Mouse (Mus musculus) lung, embryonic 14.5 days (tissue): ENCODE measurements at regions not wholly inside any gene's neighbourhood (a gene's known extent, or its start where the extent isn't known, plus 50 kb on each side); places are given as distances from the start of the nearest gene placed in this dataset.
A peak's percentile ranks its signal among the peaks of the same experiment; 100 is the strongest.

Source experiments
- ATAC-seq: fragments of 200-750 bp; cut with Nextera tagmentation; 2 replicates; pipeline ENCODE4 v1.8.0; 2017; ENCODE audit warnings: mild to moderate bottlenecking, moderate TSS enrichment, moderate library complexity; ENCODE audit not compliant: insufficient read depth
- DNase-seq: peaks from one replicate; pipeline ENCODE4 v3.0.0-alpha.2; 2015
- H3K27ac ChIP-seq: fragments of 300-500 bp; sonication (generic); 2 replicates; pipeline ENCODE4 v1.5.1; 2014; ENCODE audit warnings: low read depth, mild to moderate bottlenecking, moderate library complexity
- H3K27me3 ChIP-seq: fragments of 300-500 bp; sonication (generic); 2 replicates; pipeline ENCODE4 v1.6.1; 2014; ENCODE audit warnings: low read length, control low read depth; ENCODE audit not compliant: insufficient read depth
- H3K36me3 ChIP-seq: fragments of 300-500 bp; sonication (generic); 2 replicates; pipeline ENCODE4 v1.6.1; 2014; ENCODE audit warnings: control low read depth; ENCODE audit not compliant: insufficient read depth
- H3K4me1 ChIP-seq: fragments of 300-500 bp; sonication (generic); 2 replicates; pipeline ENCODE4 v1.6.1; 2014; ENCODE audit warnings: antibody characterized with exemption, control low read depth; ENCODE audit not compliant: insufficient read depth
- H3K4me2 ChIP-seq: fragments of 300-500 bp; sonication (generic); 2 replicates; pipeline ENCODE4 v1.6.1; 2014; ENCODE audit warnings: mild to moderate bottlenecking
- H3K4me3 ChIP-seq: fragments of 300-500 bp; sonication (generic); 2 replicates; pipeline ENCODE4 v1.5.1; 2014; ENCODE audit warnings: low read depth, low read length
- H3K9ac ChIP-seq: fragments of 300-500 bp; sonication (generic); 2 replicates; pipeline ENCODE4 v1.6.1; 2014
- H3K9me3 ChIP-seq: fragments of 300-500 bp; sonication (generic); 2 replicates; pipeline ENCODE4 v1.6.1; 2016; ENCODE audit warnings: low read depth, low read length, control low read depth
- CTCF ChIP-seq: IDR thresholded peaks from 2 replicates; pipeline ENCODE4 v1.5.1; 2016; ENCODE audit warnings: antibody characterized with exemption, low read depth
- WGBS: fragments of 180-500 bp; shearing (Covaris S2); extraction: QIAGEN DNeasy Blood & Tissue Kit; methylation state at CpG from one replicate; pipeline ENCODE4 v1.1.7; 2014; 5-methylcytosine and 5-hydroxymethylcytosine counted together

DNA sequence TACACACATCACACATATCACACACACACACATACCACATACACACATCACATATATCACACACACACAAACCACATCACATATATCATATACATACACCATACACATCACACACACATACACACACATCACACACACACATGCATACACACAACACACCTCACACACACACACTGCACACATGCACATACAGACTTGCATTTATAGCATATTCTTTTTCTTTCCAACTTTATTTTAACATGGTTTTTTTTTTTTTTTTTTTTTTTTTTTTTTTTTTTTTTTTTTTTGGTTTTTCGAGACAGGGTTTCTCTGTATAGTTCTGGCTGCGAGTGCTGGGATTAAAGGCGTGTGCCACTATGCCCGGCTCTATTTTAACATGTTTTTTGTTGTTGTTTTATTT is 119.6 kb upstream of the Zfp706 start:
- Histone ChIP-seq H3K27ac (no peak overlapping the region), H3K9me3 (no peaks in the 10 kb centered on the region)
- 86% methylated on average over 4 of the region's 4 CpGs for WGBS

GRCm38 (mm10) chr15:37125823-37126222 is 118.2 kb upstream of the Zfp706 start:
- Histone ChIP-seq H3K27ac (no peak overlapping the region), H3K27me3 (no peaks in the 10 kb centered on the region), H3K4me2 (no peak overlapping the region), H3K9me3 (no peaks in the 10 kb centered on the region), H3K9ac (no peak overlapping the region), H3K4me1 (no peaks in the 10 kb centered on the region), H3K4me3 (no peak overlapping the region), H3K36me3 (no peaks in the 10 kb centered on the region)
- DNase-seq: no peak
- 71% methylated on average over 4 of the region's 4 CpGs for WGBS
- ATAC-seq: no peak
- TF ChIP-seq CTCF: no peak

More for the DNA sequence above, 119.6 kb upstream of the Zfp706 start:
- H3K36me3 ChIP-seq: no peaks in the 10 kb centered on the region
- DNase-seq: no peak
- no peaks in the 10 kb centered on the region for H3K27me3 ChIP-seq
- no peak for TF ChIP-seq CTCF
- H3K9ac ChIP-seq: no peak overlapping the region
- no peaks in the 10 kb centered on the region for H3K4me1 ChIP-seq
- H3K4me2 ChIP-seq: no peak overlapping the region
- ATAC-seq: no peak
- H3K4me3 ChIP-seq: no peak overlapping the region

- Histone ChIP-seq H3K9me3 (no peaks in the 10 kb centered on the region), H3K4me1 (no peaks in the 10 kb centered on the region), H3K9ac (no peak overlapping the region), H3K4me2 (no peak overlapping the region), H3K36me3 (no peaks in the 10 kb centered on the region), H3K4me3 (no peak overlapping the region), H3K27me3 (no peaks in the 10 kb centered on the region), H3K27ac (no peak overlapping the region)
- ATAC-seq (no peak), DNase-seq (no peak)
- TF ChIP-seq CTCF: no peak
- 88% methylated on average over 2 of the region's 2 CpGs for WGBS
Observed at GRCm38 (mm10) chr15:37124951-37125350, 117.4 kb upstream of the Zfp706 start.

- Histone ChIP-seq H3K4me2 (no peak overlapping the region), H3K4me1 (no peaks in the 10 kb centered on the region), H3K27me3 (no peaks in the 10 kb centered on the region), H3K36me3 (no peaks in the 10 kb centered on the region), H3K9me3 (no peaks in the 10 kb centered on the region), H3K27ac (no peak overlapping the region), H3K9ac (no peak overlapping the region), H3K4me3 (no peak overlapping the region)
- ATAC-seq: no peak
- no peak for TF ChIP-seq CTCF
- WGBS: 64% methylated on average over 7 of the region's 7 CpGs
- DNase-seq: no peak
Observed at GRCm38 (mm10) chr15:37124299-37124698, 116.7 kb upstream of the Zfp706 start.

DNA sequence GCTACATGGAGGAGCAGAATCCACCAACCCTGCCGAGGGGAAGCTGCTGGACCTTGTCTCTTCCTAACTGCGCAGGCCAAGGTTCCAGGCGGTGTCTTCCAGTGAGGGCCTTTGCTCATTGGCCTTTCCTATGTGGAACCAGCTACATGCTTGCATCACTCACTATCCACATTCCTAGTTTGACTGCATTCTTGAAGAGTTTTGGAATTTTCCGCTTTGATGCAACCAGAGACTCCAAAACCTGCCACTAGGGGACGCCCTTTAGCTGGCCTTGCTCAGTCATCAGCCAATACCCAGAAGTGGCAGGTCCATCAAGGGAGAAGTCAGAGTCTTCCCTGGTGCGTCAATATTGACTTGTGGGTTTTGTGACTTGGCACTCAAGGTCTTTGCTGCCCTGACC is 112.8 kb upstream of the Zfp706 start:
- Histone ChIP-seq H3K4me1 (no peaks in the 10 kb centered on the region), H3K4me2 (no peak overlapping the region), H3K9ac (no peak overlapping the region), H3K4me3 (no peak overlapping the region), H3K27ac (no peak overlapping the region), H3K9me3 (no peaks in the 10 kb centered on the region), H3K27me3 (no peaks in the 10 kb centered on the region), H3K36me3 (no peaks in the 10 kb centered on the region)
- peak; percentile 91 for DNase-seq
- TF ChIP-seq CTCF: peak; percentile 99
- ATAC-seq: peak; percentile 88
- WGBS: 11% methylated on average over 6 of the region's 6 CpGs

- TF ChIP-seq CTCF: peak; percentile 90
- H3K9me3 ChIP-seq: peaks cover 6% of the 10 kb centered on the region; the same call in 1 of the 2 replicates
- DNase-seq (peak; percentile 94), ATAC-seq (no peak)
- no peak overlapping the region for H3K4me2 ChIP-seq
- H3K27me3 ChIP-seq: no peaks in the 10 kb centered on the region
- H3K27ac ChIP-seq: no peak overlapping the region
- H3K4me1 ChIP-seq: no peaks in the 10 kb centered on the region
- H3K36me3 ChIP-seq: no peaks in the 10 kb centered on the region
- 10% methylated on average over 8 of the region's 8 CpGs for WGBS
- H3K9ac ChIP-seq: no peak overlapping the region
- H3K4me3 ChIP-seq: no peak overlapping the region
Observed at GRCm38 (mm10) chr15:37114119-37114518, 106.5 kb upstream of the Zfp706 start.

GRCm38 (mm10) chr15:37110462-37110861 is 102.9 kb upstream of the Zfp706 start:
- no peak for TF ChIP-seq CTCF

DNA sequence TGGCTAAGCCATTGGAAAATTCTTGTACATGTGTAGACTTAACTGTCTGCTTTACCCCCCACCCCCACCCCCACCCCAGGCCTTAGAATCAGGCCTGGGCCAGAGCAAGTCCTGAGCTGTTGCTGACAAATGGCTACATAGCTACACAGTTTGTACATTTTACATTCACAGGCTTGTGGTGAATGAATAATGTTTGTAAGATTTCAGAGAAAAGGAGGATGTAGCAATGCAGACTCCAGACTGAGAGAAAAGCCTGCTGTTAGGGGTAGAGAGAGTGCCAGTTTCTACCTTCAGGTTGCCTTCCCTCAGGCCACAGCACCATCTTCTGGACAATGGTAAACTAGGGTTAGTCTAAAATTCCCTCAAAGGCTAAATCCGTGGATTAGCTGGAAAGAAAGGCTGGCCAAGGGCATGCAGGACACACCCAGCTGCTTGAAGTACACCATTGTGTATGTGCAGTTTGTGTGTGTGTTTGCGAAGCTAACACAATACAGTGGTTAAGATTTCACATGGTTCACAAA is 94.5 kb upstream of the Zfp706 start:
- DNase-seq: peak; percentile 36
- Histone ChIP-seq H3K27me3 (no peaks in the 10 kb centered on the region), H3K36me3 (no peaks in the 10 kb centered on the region), H3K4me1 (no peaks in the 10 kb centered on the region), H3K27ac (no peak overlapping the region), H3K9ac (no peak overlapping the region), H3K4me2 (no peak overlapping the region), H3K9me3 (no peaks in the 10 kb centered on the region), H3K4me3 (no peak overlapping the region)
- TF ChIP-seq CTCF: peak; percentile 45
- ATAC-seq: no peak
- 57% methylated on average over 2 of the region's 2 CpGs for WGBS

More at GRCm38 (mm10) chr15:37110462-37110861, 102.9 kb upstream of the Zfp706 start:
- 94% methylated on average over 14 of the region's 14 CpGs for WGBS
- no peaks in the 10 kb centered on the region for H3K27me3 ChIP-seq
- H3K36me3 ChIP-seq: no peaks in the 10 kb centered on the region
- DNase-seq: no peak
- H3K4me3 ChIP-seq: no peak overlapping the region
- no peaks in the 10 kb centered on the region for H3K4me1 ChIP-seq
- ATAC-seq: no peak
- H3K27ac ChIP-seq: no peak overlapping the region
- peaks cover 6% of the 10 kb centered on the region; the same call in 1 of the 2 replicates for H3K9me3 ChIP-seq
- no peak overlapping the region for H3K4me2 ChIP-seq
- no peak overlapping the region for H3K9ac ChIP-seq
